Mouse (Mus musculus) hindbrain, embryonic 14.5 days (tissue): ENCODE measurements around the gene Ntrk3. TPM values are rescaled to one million over a fixed set of nuclear protein-coding genes. Genes with fewer than 3 reads are reported as not detected.

ENCODE experiments used
- ATAC-seq: fragments of 200-750 bp; cut with Nextera tagmentation; 2 replicates; pipeline ENCODE4 v1.8.0; 2017; ENCODE audit warnings: moderate number of reproducible peaks, mild to moderate bottlenecking, moderate TSS enrichment, moderate library complexity; ENCODE audit not compliant: low FRiP score
- DNase-seq: peaks from one replicate; pipeline ENCODE4 v3.0.0-alpha.2; 2015; ENCODE audit warnings: low spot score
- H3K27ac ChIP-seq: fragments of 300-500 bp; sonication (generic); 2 replicates; pipeline ENCODE4 v1.5.1; 2014; ENCODE audit warnings: mild to moderate bottlenecking, moderate library complexity
- H3K27me3 ChIP-seq: fragments of 300-500 bp; sonication (generic); 2 replicates; pipeline ENCODE4 v1.6.1; 2014; ENCODE audit warnings: mild to moderate bottlenecking, low read length, mixed read lengths; ENCODE audit not compliant: control insufficient read depth, insufficient read depth
- H3K36me3 ChIP-seq: fragments of 300-500 bp; sonication (generic); replicated peaks from 2 replicates; pipeline ENCODE4 v1.6.1; 2014; ENCODE audit not compliant: control insufficient read depth, insufficient read depth
- H3K4me1 ChIP-seq: fragments of 300-500 bp; sonication (generic); replicated peaks from 2 replicates; pipeline ENCODE4 v1.6.1; 2014; ENCODE audit warnings: antibody characterized with exemption, low read length, mixed read lengths; ENCODE audit not compliant: control insufficient read depth, insufficient read depth
- H3K4me2 ChIP-seq: fragments of 300-500 bp; sonication (generic); replicated peaks from 2 replicates; pipeline ENCODE4 v1.6.1; 2014; ENCODE audit warnings: mild to moderate bottlenecking, moderate library complexity
- H3K4me3 ChIP-seq: fragments of 300-500 bp; sonication (generic); replicated peaks from 2 replicates; pipeline ENCODE4 v1.5.1; 2014; ENCODE audit warnings: mild to moderate bottlenecking, low read length
- H3K9ac ChIP-seq: fragments of 300-500 bp; sonication (generic); 2 replicates; pipeline ENCODE4 v1.6.1; 2014
- H3K9me3 ChIP-seq: fragments of 300-500 bp; sonication (generic); 2 replicates; pipeline ENCODE4 v1.6.1; 2016; ENCODE audit warnings: low read length; ENCODE audit not compliant: control insufficient read depth
- WGBS: fragments of 180-500 bp; shearing (Covaris S2); extraction: QIAGEN DNeasy Blood & Tissue Kit; methylation state at CpG from one replicate; pipeline ENCODE4 v1.1.7; 2014; 5-methylcytosine and 5-hydroxymethylcytosine counted together
- polyA plus RNA-seq: library from polyadenylated mRNA; unstranded; fragments of >200 nt; fragmentation: Nextera tagmentation; extraction: Ambion mirVana; gene quantifications from 2 replicates; pipeline ENCODE4 v1.2.1, GENCODE M21; 2014

The Ntrk3 gene
- polyA plus RNA-seq, 1 experiment from 2014 or later, result 25.9 TPM

DNA sequence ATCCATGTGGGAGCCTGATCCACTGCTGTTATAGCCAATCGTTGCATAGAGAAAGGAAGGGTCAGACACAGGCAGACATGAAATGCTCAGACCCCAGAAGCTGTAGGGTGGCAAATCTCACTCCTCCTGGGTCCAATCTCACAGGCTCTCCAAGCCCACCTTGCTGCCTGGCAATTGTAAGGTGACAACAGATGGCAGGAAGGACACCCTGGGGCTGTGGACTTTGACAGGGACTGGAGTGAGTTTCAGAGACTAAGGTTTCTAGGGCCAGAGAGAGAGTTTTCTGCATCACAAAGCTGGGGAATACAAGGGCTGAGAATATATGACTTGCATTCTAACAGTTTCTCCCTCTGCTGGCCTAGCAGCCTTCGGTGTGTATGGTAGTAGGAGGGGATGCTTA is 359.5 kb downstream of the Ntrk3 start:
- Histone ChIP-seq H3K9me3 (no peaks in the 10 kb centered on the region), H3K36me3 (no peaks in the 10 kb centered on the region), H3K4me3 (no peak overlapping the region), H3K27me3 (no peaks in the 10 kb centered on the region), H3K9ac (no peak overlapping the region), H3K4me2 (no peak overlapping the region), H3K4me1 (no peaks in the 10 kb centered on the region), H3K27ac (no peak overlapping the region)
- ATAC-seq (no peak), DNase-seq (no peak)
- WGBS, result 82% methylated on average over 2 of the region's 2 CpGs

DNA sequence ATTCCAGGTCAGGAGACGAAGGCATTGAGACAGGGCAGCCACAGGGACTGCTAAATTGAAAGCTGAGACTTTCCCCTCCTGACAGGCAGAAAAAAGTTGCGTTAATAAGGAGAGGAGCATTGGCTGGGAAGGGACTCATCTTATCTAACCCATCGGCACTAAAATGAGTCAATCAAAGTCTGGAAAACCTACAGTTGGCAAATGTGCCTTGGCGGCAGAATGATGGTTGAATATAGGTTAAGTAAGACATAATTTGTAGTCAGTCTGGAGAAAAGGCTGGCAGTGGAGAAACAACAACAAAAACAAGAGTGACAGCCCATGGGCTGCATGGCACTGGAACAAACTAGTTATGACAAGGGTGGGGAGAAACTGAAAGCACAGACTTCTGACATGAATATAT is 360.9 kb downstream of the Ntrk3 start:
- H3K4me2 ChIP-seq, result no peak overlapping the region
- H3K9ac ChIP-seq, result no peak overlapping the region
- DNase-seq (no peak), ATAC-seq (no peak)
- WGBS, result 83% methylated on average over 4 of the region's 4 CpGs
- no peaks in the 10 kb centered on the region for H3K27me3 ChIP-seq
- no peak overlapping the region for H3K27ac ChIP-seq
- H3K36me3 ChIP-seq, result no peaks in the 10 kb centered on the region
- H3K9me3 ChIP-seq, result no peaks in the 10 kb centered on the region
- no peaks in the 10 kb centered on the region for H3K4me1 ChIP-seq
- H3K4me3 ChIP-seq, result no peak overlapping the region

DNA sequence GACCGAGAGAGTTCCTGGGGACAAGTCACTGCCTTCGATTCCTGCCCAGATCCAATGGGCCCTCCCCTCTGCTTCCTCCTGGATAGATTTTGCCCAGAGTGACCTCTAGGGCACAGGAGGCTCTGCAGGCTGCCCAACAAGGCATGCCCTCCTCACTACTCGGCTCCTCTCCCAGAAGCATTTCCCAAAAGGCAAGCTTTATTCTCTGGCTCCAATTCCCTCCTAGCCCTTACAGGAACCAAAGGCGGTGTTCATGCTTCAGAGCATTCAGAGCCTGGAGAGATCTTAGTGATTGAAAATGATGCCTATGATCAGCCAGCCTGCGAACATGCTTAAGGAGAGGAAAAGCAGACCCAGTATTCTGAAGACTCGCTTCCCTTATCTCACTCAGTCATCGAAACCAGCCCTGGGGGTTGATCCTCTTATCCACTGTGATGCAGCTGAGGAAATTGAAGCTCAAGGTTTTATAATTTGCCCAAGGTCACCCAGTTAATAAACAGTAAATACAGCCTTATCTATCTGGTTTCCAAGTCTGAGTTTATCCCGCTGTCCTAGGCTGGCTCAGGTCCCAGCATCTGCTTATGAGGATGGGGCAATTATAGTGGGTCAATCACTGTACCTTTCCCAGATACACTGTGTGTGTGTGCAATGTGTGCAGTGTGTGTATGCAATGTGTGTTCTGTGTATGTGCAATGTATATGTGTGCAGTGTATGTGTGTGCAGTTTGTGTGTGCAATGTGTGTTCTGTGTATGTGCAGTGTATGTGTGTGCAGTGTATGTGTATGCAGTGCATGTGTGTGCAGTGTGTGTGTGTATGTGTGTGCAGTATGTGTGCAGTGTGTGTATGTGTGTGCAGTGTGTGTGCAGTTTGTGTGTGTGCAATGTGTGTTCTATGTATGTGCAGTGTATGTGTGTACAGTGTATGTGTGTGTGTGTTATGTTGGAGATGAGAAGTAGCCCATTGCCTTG is 376.2 kb downstream of the Ntrk3 start:
- Histone ChIP-seq H3K27me3 (no peaks in the 10 kb centered on the region), H3K36me3 (no peaks in the 10 kb centered on the region), H3K9me3 (no peaks in the 10 kb centered on the region), H3K4me3 (no peak overlapping the region), H3K4me1 (peaks cover 13% of the 10 kb centered on the region), H3K4me2 (no peak overlapping the region), H3K9ac (no peak overlapping the region), H3K27ac (peak overlapping the region; percentile 53)
- ATAC-seq (peak; percentile 53; the same call in 1 of the 2 replicates), DNase-seq (no peak)
- WGBS, result 57% methylated on average over 8 of the region's 8 CpGs

DNA sequence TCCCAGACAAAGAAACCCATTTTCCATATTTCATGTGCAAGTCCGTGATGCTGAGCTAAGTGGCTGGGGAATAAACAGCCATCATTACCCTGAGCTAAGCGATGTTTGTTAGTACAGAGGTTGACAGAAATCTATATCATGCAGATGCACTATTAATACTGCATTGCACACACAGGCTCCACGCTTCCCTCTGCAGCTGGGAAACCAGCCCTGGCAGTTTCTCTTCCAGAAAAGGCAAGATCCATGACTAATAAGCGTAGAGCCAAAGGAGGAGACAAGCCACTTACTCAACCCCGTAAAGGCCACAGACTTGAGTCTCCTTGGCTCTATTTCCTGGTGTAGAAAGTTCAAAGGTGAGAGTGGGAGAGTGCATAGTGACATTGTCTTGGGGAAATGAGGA is 390.3 kb downstream of the Ntrk3 start:
- H3K4me2 ChIP-seq, result no peak overlapping the region

DNA sequence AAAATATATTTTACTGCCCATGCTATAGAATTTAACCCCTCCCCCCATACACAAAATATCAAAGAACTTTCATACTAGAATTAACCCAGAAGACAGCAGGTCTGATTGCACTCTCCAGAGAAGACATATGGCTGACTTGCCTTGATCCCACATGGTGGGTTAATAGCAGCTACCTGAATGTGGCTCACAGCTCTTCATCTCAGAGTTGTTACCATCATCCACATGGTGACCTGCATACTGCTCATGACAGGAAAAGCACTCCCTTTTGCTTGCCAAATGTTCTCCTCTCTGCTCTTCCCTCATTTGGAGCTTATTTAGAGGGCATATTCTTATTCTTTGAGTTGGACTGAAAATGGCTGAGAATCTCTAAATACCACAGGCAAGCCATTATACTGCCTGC is 404.4 kb downstream of the Ntrk3 start:
- no peaks in the 10 kb centered on the region for H3K36me3 ChIP-seq
- ATAC-seq, result no peak

More for the DNA sequence above, 390.3 kb downstream of the Ntrk3 start:
- Histone ChIP-seq H3K9ac (no peak overlapping the region), H3K36me3 (no peaks in the 10 kb centered on the region), H3K27ac (no peak overlapping the region), H3K4me1 (no peaks in the 10 kb centered on the region), H3K4me3 (no peak overlapping the region), H3K9me3 (no peaks in the 10 kb centered on the region), H3K27me3 (no peaks in the 10 kb centered on the region)
- ATAC-seq (no peak), DNase-seq (no peak)
- 74% methylated on average over 5 of the region's 5 CpGs for WGBS

DNA sequence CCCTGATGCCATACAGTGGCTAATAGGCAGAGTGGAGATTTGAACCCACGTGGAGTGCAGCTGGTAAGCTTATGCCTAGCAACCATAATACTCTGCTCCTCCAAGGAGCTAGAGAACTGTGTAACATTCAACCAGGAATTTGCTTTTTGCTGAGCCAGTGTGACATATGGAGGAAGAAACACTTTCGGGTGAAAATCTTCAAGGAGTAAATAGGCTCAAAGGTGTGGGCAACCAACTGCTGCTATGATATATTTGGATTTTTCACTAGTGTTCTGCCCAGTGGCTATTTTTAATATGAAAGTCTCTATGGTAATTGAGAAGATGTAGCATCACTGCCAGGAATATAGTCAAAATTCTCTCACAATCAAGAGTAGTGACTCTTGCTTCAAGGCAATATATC is 409.5 kb downstream of the Ntrk3 start:
- DNase-seq, result no peak
- WGBS, result 88% methylated on average over 2 of the region's 2 CpGs

More for the DNA sequence above, 404.4 kb downstream of the Ntrk3 start:
- Histone ChIP-seq H3K9me3 (no peaks in the 10 kb centered on the region), H3K27ac (no peak overlapping the region), H3K4me3 (no peak overlapping the region), H3K9ac (no peak overlapping the region), H3K4me1 (no peaks in the 10 kb centered on the region), H3K27me3 (no peaks in the 10 kb centered on the region), H3K4me2 (no peak overlapping the region)
- DNase-seq, result no peak

DNA sequence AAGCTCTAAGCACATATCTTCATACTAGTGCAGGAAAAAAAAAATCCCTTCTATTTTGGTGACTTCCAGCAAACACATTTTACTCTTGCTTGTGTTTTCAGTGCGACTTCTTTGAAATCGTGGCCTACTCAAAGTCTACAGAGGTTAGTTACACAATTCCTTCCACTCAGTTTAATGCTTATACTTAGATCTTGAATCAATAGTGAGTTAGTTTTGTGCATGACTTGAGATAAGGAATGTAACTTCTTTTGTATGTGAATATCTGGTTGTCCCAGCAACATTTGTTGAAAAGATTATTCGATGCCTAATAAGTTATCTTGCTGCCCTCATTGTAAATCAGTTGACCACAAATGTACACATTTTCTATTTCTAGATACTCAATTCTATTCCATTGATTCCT is 411.6 kb downstream of the Ntrk3 start:
- no peak overlapping the region for H3K27ac ChIP-seq
- no peak for ATAC-seq
- no peak overlapping the region for H3K4me2 ChIP-seq
- H3K27me3 ChIP-seq, result no peaks in the 10 kb centered on the region
- no peak overlapping the region for H3K9ac ChIP-seq
- H3K4me1 ChIP-seq, result no peaks in the 10 kb centered on the region
- H3K36me3 ChIP-seq, result no peaks in the 10 kb centered on the region
- DNase-seq, result no peak
- H3K4me3 ChIP-seq, result no peak overlapping the region
- 68% methylated on average over 3 of the region's 3 CpGs for WGBS
- no peaks in the 10 kb centered on the region for H3K9me3 ChIP-seq

More for the DNA sequence above, 409.5 kb downstream of the Ntrk3 start:
- Histone ChIP-seq H3K36me3 (no peaks in the 10 kb centered on the region), H3K4me1 (no peaks in the 10 kb centered on the region), H3K4me2 (no peak overlapping the region), H3K27me3 (no peaks in the 10 kb centered on the region), H3K9me3 (no peaks in the 10 kb centered on the region), H3K9ac (no peak overlapping the region), H3K27ac (no peak overlapping the region), H3K4me3 (no peak overlapping the region)
- no peak for ATAC-seq

DNA sequence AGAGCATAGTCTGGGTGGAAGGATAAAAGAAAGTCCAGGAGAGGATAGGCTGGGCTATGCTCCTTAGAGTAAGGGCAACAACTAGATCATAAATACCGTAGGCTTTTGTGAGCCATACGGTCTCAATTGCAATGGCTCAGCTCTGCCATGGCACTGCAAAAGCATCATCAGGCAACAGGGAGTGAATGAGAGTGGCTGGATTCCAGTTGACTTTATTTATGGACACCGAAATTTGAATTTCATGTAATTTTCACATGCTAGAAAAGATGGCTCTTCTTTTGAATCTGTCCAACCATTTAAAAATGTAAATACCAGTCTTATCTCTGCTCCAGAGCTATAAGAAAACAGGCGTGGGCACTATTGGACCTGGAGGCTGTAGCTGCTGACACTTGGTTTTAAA is 419.2 kb downstream of the Ntrk3 start:
- no peaks in the 10 kb centered on the region for H3K9me3 ChIP-seq
- ATAC-seq, result no peak
- no peaks in the 10 kb centered on the region for H3K4me1 ChIP-seq
- H3K36me3 ChIP-seq, result no peaks in the 10 kb centered on the region
- no peaks in the 10 kb centered on the region for H3K27me3 ChIP-seq
- no peak for DNase-seq
- no peak overlapping the region for H3K4me3 ChIP-seq
- H3K4me2 ChIP-seq, result no peak overlapping the region
- 90% methylated on average over 4 of the region's 4 CpGs for WGBS
- no peak overlapping the region for H3K9ac ChIP-seq
- no peak overlapping the region for H3K27ac ChIP-seq

DNA sequence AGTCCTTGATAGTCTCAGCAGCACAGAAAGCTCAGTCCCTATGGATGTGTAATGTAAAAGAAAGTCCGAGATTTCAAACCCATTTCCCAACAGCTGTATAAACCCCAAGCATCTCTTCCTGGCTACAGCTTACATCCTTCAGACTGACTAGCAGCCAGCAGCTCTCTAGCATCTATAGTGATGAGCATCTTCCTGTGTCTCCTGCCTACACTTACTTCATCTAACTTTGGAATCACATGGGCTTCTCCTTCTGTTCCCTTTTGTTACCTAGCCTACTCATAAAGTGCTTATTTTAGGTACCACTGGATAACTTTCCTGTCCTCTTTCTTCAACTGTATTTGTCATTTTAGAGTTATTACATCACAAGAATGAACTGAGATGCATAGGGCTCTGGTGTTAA is 432.0 kb downstream of the Ntrk3 start:
- Histone ChIP-seq H3K4me1 (no peaks in the 10 kb centered on the region), H3K4me2 (no peak overlapping the region), H3K4me3 (no peak overlapping the region), H3K9me3 (peaks cover 23% of the 10 kb centered on the region), H3K9ac (no peak overlapping the region), H3K36me3 (peaks cover 7% of the 10 kb centered on the region), H3K27me3 (no peaks in the 10 kb centered on the region), H3K27ac (no peak overlapping the region)
- WGBS, result 95% methylated on average over 1 of the region's 1 CpGs
- ATAC-seq (no peak), DNase-seq (no peak)
